Mouse (Mus musculus) adrenal gland, postnatal 14 days (tissue): ENCODE results near the gene Furin. TPM values are rescaled to one million over a fixed set of nuclear protein-coding genes. Genes with fewer than 3 reads are reported as not detected.
A peak's percentile ranks its signal among the peaks of the same experiment; 100 is the strongest.

Experiments used
- DNase-seq: peaks from one replicate; pipeline ENCODE4 v3.0.0; 2021; ENCODE audit warnings: mixed read lengths
- total RNA-seq: library from RNA; stranded (reverse); gene quantifications from 2 replicates; pipeline ENCODE4 v1.2.3, GENCODE M21; 2021

Gene Furin
- total RNA-seq, 1 experiment from 2014 or later = 138 TPM

DNA sequence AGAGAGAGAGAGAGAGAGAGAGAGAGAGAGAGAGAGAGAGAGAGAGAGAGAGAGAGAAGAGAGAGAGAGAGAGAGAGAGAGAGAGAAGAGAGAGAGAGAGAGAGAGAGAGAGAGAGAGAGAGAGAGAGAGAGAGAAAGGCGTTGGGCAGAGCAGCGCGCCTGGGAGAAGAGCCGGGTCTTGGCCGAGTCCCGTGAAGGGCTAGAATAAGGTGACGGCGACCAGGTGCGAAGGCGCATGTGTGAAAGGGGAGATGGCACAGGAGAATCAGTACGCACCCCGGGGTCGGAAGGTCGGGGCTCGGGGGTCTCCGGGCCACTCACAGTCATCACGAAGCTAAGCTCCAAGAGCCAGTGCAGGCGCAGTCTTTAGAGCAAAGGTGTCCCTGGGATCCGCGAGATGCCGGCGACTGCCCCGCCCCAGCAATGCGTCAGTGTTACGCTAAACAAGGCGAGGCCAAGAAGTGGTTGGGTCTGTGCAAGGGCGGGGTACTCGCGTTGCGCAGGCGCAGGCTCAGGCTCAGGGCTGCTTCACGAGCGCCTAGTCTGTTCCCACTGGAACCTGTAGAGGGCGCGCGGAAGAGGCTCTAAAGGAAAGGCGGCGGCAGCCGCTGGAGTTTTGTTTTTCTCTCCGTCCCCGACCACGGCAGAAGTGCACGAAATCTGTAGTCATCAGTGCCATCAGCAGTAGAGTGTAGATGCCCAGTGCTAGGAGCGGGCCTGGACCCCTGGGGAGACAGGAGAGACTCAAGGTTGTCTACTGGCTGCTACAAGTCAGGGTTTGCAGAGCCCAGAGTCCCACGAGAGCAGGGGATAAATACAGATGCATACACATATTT is 65.2 kb downstream of the Furin start:
- DNase-seq = peak; percentile 98

DNA sequence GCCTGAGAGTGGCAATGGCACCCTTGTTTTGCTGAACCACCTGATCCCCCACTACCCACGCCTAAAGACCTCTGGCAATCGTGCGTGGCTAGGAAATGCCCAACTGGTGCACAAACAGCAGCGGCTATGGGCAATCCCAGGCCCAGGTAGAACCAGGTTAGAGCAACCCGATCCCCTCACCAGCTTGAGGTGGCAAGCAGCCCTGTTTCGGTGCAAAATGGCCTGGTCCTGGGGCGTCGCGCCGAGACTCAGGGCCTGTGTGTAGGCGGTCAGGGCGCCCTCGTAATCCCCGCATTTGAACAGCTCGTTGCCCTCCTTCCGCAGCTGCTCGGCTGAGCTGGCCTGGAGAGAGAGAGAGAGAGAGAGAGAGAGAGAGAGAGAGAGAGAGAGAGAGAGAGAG is 65.9 kb downstream of the Furin start:
- peak; percentile 54 for DNase-seq

Other genes with a start within 250 kb of the Furin start
- 46.9 and 57.0 TPM in 2 replicates for gene Sema4b, start 218.6 kb downstream of the Furin start, total RNA-seq
- 52.9 and 59.6 TPM in 2 replicates for gene Cib1, start 172.6 kb downstream of the Furin start, total RNA-seq
- 2.7 and 3.9 TPM in 2 replicates for gene Gdpgp1, start 172.6 kb downstream of the Furin start, total RNA-seq
- 0.83 and 1.0 TPM in 2 replicates for gene Ttll13, start 159.1 kb downstream of the Furin start, total RNA-seq
- gene Ngrn, start 144.2 kb downstream of the Furin start, total RNA-seq = 38.5 and 47.5 TPM in 2 replicates
- 15.9 and 19.5 TPM in 2 replicates for gene Vps33b, start 135.8 kb downstream of the Furin start, total RNA-seq
- gene Prc1, start 111.0 kb downstream of the Furin start, total RNA-seq = 31.8 and 32.4 TPM in 2 replicates
- gene Rccd1, start 81.0 kb downstream of the Furin start, total RNA-seq = 6.6 and 10.3 TPM in 2 replicates
- 52.5 and 59.0 TPM in 2 replicates for gene Unc45a, start 64.4 kb downstream of the Furin start, total RNA-seq
- 35.1 and 44.2 TPM in 2 replicates for gene Hddc3, start 62.3 kb downstream of the Furin start, total RNA-seq
- gene Man2a2, start 34.1 kb downstream of the Furin start, total RNA-seq = 61.4 and 82.8 TPM in 2 replicates
- 12.8 and 13.0 TPM in 2 replicates for gene Fes, start 17.5 kb downstream of the Furin start, total RNA-seq
- gene Blm, start 129.7 kb upstream of the Furin start, total RNA-seq = 6.0 and 6.4 TPM in 2 replicates